Mouse (Mus musculus) heart, postnatal 10 days (tissue): ENCODE data around the gene Rag1. TPM values are rescaled to one million over a fixed set of nuclear protein-coding genes. Genes with fewer than 3 reads are reported as not detected.

Experiments
- DNase-seq, 2 experiments: peaks; one replicate each; pipeline ENCODE4 v3.0.0; 2021
- intact Hi-C: fragments of 180-260 bp; cut with DNase I; formaldehyde crosslinking; loops from one replicate; pipeline ENCODE4 v1.15.1; 2025
- total RNA-seq, 2 experiments: library from RNA; stranded (reverse); gene quantifications; 2 replicates each; pipeline ENCODE4 v1.2.3; 2021

Gene Rag1
- total RNA-seq, 2 experiments from 2014 or later: 0.94 to 2.4 TPM

DNA sequence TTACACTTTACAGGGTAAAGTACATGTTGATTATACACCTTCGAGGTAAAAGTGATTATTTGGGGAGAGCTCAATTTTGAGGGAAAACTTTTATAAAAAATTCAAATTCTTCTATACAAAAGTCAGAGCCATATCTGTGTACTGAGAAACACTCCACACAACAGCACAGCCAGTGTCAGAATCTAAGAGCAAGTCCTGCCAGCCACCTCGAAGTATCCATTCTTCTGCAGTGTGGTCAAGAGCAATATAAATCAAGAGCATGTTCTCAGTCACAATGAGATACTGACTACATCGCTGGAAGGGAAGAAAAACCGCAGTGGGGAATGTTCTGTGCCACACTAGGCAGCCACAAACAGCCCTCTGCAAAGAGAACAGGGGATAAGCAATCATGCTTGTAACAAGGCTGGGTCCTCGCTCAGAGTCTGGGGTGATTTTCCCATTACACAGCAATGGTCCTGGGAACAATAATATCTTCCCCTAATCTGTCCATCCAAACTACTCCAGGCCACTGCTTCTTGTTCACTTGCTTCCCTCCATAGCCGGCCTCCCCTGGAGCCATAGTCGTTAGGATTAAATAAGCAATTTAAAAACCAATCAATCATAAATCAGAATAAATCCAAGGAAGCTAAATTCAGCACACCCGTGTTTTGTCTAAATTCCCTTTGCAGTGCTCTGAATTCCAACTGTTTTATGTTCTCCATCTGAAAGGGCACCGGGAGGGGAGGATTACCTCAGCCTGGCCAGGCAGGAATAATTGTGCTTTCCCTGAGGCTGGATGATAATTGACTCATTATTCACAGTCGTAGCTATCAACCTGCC is 57.1 kb downstream of the Rag1 start:
- DNase-seq: no peak
- intact Hi-C loops: no loop called here

DNA sequence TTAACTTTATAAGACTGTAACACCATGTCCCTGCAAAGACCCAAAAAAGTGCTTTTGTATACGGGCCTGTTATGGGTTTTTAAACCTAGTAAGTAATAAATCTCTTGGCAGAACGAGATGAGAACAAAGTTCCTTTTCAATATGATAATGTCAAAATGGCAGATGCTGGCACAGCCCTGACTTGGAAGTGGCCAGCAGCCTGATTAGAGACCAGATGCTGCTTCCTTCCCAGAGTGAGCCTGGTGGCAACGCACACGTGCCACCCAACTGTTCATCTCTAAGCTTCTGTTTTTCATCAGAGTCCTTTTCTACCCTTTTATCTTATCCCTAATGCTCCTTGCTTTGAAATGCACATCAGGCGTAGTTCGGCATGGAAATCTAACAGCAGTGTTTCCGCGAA is 57.9 kb downstream of the Rag1 start:
- intact Hi-C loops: no loop called here

More for the DNA sequence above, 57.9 kb downstream of the Rag1 start:
- DNase-seq: no peak

Other genes starting within 250 kb of the Rag1 start
- under 1 TPM; 0.12 to 0.17 TPM for gene Rag2, start 24.8 kb downstream of the Rag1 start, total RNA-seq
- gene B230118H07Rik, start within 50 bp of the Rag1 start, total RNA-seq: 10 to 100 TPM; 54.1 to 59.9 TPM
- gene Traf6, start 28.9 kb upstream of the Rag1 start, total RNA-seq: 10 to 100 TPM; 13.5 to 14.5 TPM
- 1 to 10 TPM; 2.6 to 4.0 TPM for gene Prr5l, start 233.5 kb upstream of the Rag1 start, total RNA-seq
- gene Commd9, start 236.7 kb upstream of the Rag1 start, total RNA-seq: 10 to 100 TPM; 28.6 to 35.7 TPM